Mouse (Mus musculus) cerebellum, postnatal 25 days (tissue): Measurements from ENCODE around the gene Jpt1.
"Not testable (repeated sequence)": the region's sequence is repeated elsewhere in the genome, so short reads cannot be mapped to it uniquely, and the experiment has no call there.

Experiments used
- DNase-seq, 2 experiments: peaks; one replicate each; pipeline ENCODE4 v3.0.0; 2021; ENCODE audit warnings: mixed read lengths in 2 of 2

Gene Jpt1

GRCm38 (mm10) chr11:115514238-115514663, at the start of gene Jpt1:
TSS of gene Jpt1 (minus strand) at chr11:115514387.
- DNase-seq = peak; percentile 96 to 97

- DNase-seq = no peak
Observed at GRCm38 (mm10) chr11:115563406-115563805, 49.2 kb upstream of the Jpt1 start.

GRCm38 (mm10) chr11:115555717-115556116, 41.5 kb upstream of the Jpt1 start:
- DNase-seq = no peak

- DNase-seq = peak in 1 of 2 experiments; percentile 18
Observed at GRCm38 (mm10) chr11:115552783-115553182, 38.6 kb upstream of the Jpt1 start.

GRCm38 (mm10) chr11:115543571-115543970, 29.4 kb upstream of the Jpt1 start:
- no peak for DNase-seq

GRCm38 (mm10) chr11:115538045-115538444, 23.9 kb upstream of the Jpt1 start:
- DNase-seq = no peak

DNA sequence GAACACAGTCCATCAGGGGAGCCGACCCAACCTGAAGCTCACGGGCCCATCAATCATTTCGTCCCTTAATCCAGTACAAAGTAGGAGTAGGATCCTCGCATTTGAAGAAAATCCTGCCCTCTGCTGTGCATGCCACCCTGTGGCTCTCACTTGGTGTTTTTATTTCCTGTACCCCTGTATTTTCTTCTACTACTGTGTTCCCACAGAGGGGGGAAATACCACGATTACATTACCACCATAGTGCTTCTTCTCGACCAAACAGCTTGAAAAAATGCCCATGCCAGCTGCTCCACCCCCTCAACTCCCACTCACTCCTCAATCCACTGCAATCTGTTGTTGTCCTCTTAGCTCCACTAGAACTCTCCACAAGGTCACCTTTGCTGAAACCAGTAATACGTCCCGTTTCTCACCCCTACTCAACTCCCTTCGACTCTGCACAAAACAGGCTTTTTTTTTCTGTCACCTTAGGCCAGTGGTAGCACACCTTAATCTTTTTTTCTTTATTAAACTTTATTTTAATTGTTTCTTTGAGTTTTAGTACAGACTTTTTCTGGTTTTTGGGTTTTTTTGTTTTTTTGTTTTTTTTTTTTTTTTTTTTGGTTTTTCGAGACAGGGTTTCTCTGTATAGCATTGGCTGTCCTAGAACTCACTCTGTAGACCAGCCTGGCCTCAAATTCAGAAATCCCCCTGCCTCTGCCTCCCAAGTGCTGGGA, 22.8 kb upstream of the Jpt1 start:
- no peak for DNase-seq

DNA sequence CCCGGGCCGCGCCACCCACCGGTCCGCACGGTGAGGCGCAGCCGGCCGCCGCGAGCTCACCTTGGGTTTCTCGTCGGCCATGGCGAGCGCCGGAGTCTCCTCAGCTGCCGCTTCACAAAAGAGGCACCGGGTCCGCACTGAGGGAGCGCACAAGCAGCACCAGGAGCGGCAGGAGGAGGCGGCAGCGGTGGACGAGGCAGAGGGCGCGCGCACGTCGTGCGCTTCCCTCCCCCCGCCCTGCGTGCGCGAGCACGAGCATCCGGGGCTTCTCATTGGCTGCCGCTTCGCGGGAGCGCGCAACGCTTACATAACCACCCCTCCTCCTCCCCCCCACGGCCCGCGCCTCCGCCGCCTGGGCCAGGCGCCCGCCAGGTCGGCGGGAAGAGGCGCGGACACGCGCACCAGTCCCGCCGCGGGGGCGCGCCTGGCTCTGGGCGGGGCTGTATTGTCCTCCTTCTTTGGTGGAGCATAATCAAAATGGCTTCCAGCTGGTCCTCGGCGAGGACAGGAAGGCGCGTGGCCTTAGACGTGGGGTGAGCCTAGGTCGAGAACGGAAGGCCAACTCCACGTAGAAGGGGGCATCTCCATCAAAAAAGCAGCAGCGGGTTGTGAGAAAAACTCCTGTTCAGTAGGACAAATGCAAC, 22.0 kb upstream of the Jpt1 start, which contains the start of gene Sumo2:
Gene Sumo2, minus strand, starts transcription at position 239 of the 644 bp plus-strand sequence.
- DNase-seq = peak; percentile 100

- DNase-seq = peak in 1 of 2 experiments; percentile 84
Observed at GRCm38 (mm10) chr11:115535401-115536037, 21.3 kb upstream of the Jpt1 start.

GRCm38 (mm10) chr11:115534759-115535371, 20.7 kb upstream of the Jpt1 start:
- no peak for DNase-seq

- DNase-seq = not testable (repeated sequence)
Observed at GRCm38 (mm10) chr11:115526446-115526845, 12.3 kb upstream of the Jpt1 start.

DNA sequence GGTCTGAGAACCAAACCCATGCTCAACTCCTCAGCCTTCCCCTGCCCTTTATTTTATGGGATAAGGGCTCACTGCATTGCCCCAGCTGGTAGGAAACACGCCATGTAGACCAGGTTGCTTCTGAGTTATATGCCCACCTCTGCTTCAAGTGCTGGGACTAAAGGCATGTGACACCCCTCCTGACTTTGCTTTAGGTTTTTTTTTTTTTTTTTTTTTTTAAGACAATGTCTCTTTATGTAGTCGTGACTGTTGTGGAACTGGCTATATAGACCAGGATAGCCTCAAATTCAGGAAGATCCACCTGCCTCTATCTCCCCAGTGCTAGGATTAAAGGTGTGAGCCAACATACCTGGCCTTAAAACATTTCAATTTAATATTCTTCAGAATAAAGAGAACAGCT, 8.5 kb upstream of the Jpt1 start:
- no peak for DNase-seq

- DNase-seq = no peak
Observed at GRCm38 (mm10) chr11:115522238-115522637, 8.1 kb upstream of the Jpt1 start.

- no peak for DNase-seq
Observed at GRCm38 (mm10) chr11:115521080-115521479, 6.9 kb upstream of the Jpt1 start.

GRCm38 (mm10) chr11:115520218-115520617, 6.0 kb upstream of the Jpt1 start:
- no peak for DNase-seq

- DNase-seq = no peak
Observed at GRCm38 (mm10) chr11:115519581-115519980, 5.4 kb upstream of the Jpt1 start.

DNA sequence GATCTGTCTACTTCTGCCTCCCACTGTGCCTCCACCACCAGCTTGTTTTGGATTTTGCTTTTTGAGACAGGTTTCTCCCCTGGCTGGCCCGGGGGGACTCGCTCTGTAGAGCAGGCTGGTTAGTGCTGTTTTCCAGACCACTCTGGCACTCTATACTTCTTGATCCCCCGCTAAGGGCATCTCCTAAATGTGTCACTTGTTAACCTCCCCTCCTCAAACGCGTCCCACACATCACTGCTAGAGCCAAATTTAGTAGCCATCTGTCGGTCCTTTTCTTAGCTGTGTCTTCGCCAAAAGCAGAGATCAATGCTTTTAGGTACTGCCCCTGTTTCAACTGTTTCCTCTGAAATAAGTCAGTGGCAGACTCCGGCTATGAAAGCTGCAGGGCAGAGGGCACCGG, 4.5 kb upstream of the Jpt1 start:
- DNase-seq = peak; percentile 49 to 61

- DNase-seq = no peak
Observed at GRCm38 (mm10) chr11:115516942-115517341, 2.8 kb upstream of the Jpt1 start.

DNA sequence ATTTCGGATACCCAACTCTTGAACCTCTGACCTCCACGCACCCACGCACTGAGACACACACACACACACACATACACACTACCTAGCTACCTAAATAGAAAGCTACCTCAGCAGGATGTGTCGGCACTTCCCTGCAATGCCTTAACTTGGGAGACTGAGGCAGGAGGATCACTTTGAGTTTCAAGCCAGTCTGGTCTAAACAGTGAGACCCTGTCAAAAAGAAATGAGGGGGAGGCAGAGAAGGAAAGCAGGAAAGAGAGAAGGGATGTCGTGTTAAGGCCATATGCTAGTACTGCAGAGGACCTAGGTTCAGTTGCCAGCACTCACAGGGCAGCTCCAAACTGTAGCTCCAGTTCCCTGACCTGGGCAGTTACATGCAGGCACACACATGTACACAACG, 834 bp upstream of the Jpt1 start:
- DNase-seq = no peak

- peak in 1 of 2 experiments; percentile 61 for DNase-seq
Observed at GRCm38 (mm10) chr11:115513271-115514237, 633 bp downstream of the Jpt1 start.

DNA sequence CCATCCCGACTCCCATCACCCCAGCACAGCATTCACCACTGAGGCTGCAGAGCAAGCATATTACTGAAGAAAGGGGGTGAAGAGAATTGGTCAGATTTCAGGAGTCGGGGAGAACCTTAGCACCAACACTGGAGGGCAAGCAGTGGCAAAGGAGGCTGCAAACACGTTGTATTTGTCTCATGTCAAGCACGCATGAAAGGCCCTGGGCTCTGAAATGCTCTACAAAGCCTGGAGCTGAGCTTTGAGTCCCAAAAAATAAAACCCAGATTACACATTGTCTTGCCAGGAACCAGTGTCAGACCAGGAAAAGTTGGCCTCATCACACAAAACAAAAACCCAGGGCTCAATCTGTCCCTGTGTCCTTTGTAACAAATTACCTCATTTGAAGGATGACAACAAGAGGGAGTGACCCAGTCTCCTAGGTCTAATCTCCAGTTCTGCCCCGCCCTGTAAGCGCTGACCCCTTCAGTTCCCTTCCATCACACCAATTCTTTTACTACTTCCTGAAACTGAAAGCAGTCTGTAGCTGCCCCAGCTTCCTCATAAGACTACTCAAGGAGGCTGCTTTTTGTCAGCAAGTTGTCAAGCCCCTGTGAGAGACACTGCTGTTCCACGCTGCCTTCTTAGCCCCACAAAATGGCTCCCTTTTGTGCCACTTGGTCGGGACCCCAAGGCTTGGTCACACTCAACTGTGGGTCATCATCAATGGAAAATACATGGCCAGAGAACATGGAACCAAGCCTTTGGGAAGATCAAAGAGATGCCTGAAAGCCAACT, 1.6 kb downstream of the Jpt1 start:
- DNase-seq = no peak
